Mouse (Mus musculus): ENCODE measurements around the gene Maco1. TPM values are rescaled to one million over a fixed set of nuclear protein-coding genes. Genes with fewer than 3 reads are reported as not detected.
"Not testable (repeated sequence)": the region's sequence is repeated elsewhere in the genome, so short reads cannot be mapped to it uniquely, and the experiment has no call there.

Gene Maco1
- total RNA-seq, 2 experiments from 2014 or later, result 15.1 to 20.4 TPM

- no peak for TF ChIP-seq CTCF (IDR thresholded peaks at IDR 0.05)
- DNase-seq, result peak; percentile 96
- intact Hi-C loops (cut with DNase I), result loop anchor here (5.0 kb wide), 1 partner anchor 607 kb away; the partner anchor contains the start of genes Gm30191 and Zfp593
- peak overlapping the region; percentile 99 for H3K4me3 ChIP-seq
- peak overlapping the region; percentile 100 for H3K27ac ChIP-seq
These were observed 716 bp upstream of the Maco1 start for GRCm38 (mm10) chr4:134853637-134854485.

GRCm38 (mm10) chr4:134852438-134853255 lies 498 bp downstream of the Maco1 start:
- peak overlapping the region; percentile 100 for H3K27ac ChIP-seq
- DNase-seq, result peak; percentile 80
- H3K4me3 ChIP-seq, result peak overlapping the region; percentile 99
- intact Hi-C loops (cut with DNase I), result loop anchor here (5.0 kb wide), 1 partner anchor 605 kb away; the partner anchor contains the start of genes Gm30191 and Zfp593
- peak; percentile 6; the same call in 1 of the 2 replicates for TF ChIP-seq CTCF (IDR thresholded peaks at IDR 0.05)

GRCm38 (mm10) chr4:134851876-134852275 lies 1.3 kb downstream of the Maco1 start:
- intact Hi-C loops (cut with DNase I), result loop anchor here (5.0 kb wide), 1 partner anchor 605 kb away; the partner anchor contains the start of genes Gm30191 and Zfp593
- Histone ChIP-seq H3K27ac (peak overlapping the region; percentile 100), H3K4me3 (peak overlapping the region; percentile 99)
- DNase-seq, result no peak
- no peak for TF ChIP-seq CTCF (IDR thresholded peaks at IDR 0.05)

- DNase-seq, result no peak
These were observed 1.9 kb downstream of the Maco1 start for GRCm38 (mm10) chr4:134851236-134851635.

GRCm38 (mm10) chr4:134850551-134850950 lies 2.6 kb downstream of the Maco1 start:
- H3K27ac ChIP-seq, result peak overlapping the region; percentile 35; the same call in 1 of the 2 replicates

More at GRCm38 (mm10) chr4:134851236-134851635, 1.9 kb downstream of the Maco1 start:
- peak overlapping the region; percentile 99 for H3K4me3 ChIP-seq
- no peak for TF ChIP-seq CTCF (IDR thresholded peaks at IDR 0.05)
- intact Hi-C loops (cut with DNase I), result loop anchor here (5.0 kb wide), 1 partner anchor 604 kb away; the partner anchor contains the start of genes Gm30191 and Zfp593
- peak overlapping the region; percentile 35; the same call in 1 of the 2 replicates for H3K27ac ChIP-seq

GRCm38 (mm10) chr4:134847587-134847986 lies 5.6 kb downstream of the Maco1 start:
- Histone ChIP-seq H3K4me3 (no peak overlapping the region), H3K27ac (peak overlapping the region; percentile 65)
- intact Hi-C loops (cut with DNase I), result no loop called here
- TF ChIP-seq CTCF (IDR thresholded peaks at IDR 0.05), result no peak
- DNase-seq, result no peak

More at GRCm38 (mm10) chr4:134850551-134850950, 2.6 kb downstream of the Maco1 start:
- no peak for TF ChIP-seq CTCF (IDR thresholded peaks at IDR 0.05)
- DNase-seq, result no peak
- no peak overlapping the region for H3K4me3 ChIP-seq
- intact Hi-C loops (cut with DNase I), result loop anchor here (5.0 kb wide), 1 partner anchor 603 kb away; the partner anchor contains the start of genes Gm30191 and Zfp593

- TF ChIP-seq CTCF (IDR thresholded peaks at IDR 0.05), result no peak
- DNase-seq, result no peak
- intact Hi-C loops (cut with DNase I), result no loop called here
- Histone ChIP-seq H3K4me3 (no peak overlapping the region), H3K27ac (no peak overlapping the region)
These were observed 9.6 kb downstream of the Maco1 start for GRCm38 (mm10) chr4:134843566-134843965.

GRCm38 (mm10) chr4:134840231-134840630 lies 12.9 kb downstream of the Maco1 start:
- TF ChIP-seq CTCF (IDR thresholded peaks at IDR 0.05), result no peak
- intact Hi-C loops (cut with DNase I), result no loop called here
- no peak overlapping the region for H3K27ac ChIP-seq

GRCm38 (mm10) chr4:134838706-134839105 lies 14.4 kb downstream of the Maco1 start:
- H3K27ac ChIP-seq; H3K4me3 ChIP-seq; DNase-seq; intact Hi-C loops (cut with DNase I): not testable (repeated sequence)

More at GRCm38 (mm10) chr4:134840231-134840630, 12.9 kb downstream of the Maco1 start:
- no peak for DNase-seq
- no peak overlapping the region for H3K4me3 ChIP-seq

- no peak for DNase-seq
- no peak overlapping the region for H3K27ac ChIP-seq
These were observed 14.9 kb downstream of the Maco1 start for GRCm38 (mm10) chr4:134838221-134838620.

GRCm38 (mm10) chr4:134835486-134835885 lies 17.7 kb downstream of the Maco1 start:
- TF ChIP-seq CTCF (IDR thresholded peaks at IDR 0.05), result no peak
- Histone ChIP-seq H3K4me3 (no peak overlapping the region), H3K27ac (no peak overlapping the region)
- no peak for DNase-seq
- intact Hi-C loops (cut with DNase I), result no loop called here

More at GRCm38 (mm10) chr4:134838221-134838620, 14.9 kb downstream of the Maco1 start:
- intact Hi-C loops (cut with DNase I), result no loop called here
- no peak for TF ChIP-seq CTCF (IDR thresholded peaks at IDR 0.05)
- H3K4me3 ChIP-seq, result no peak overlapping the region

GRCm38 (mm10) chr4:134831934-134832333 lies 21.2 kb downstream of the Maco1 start:
- DNase-seq, result no peak
- no peak overlapping the region for H3K4me3 ChIP-seq
- H3K27ac ChIP-seq, result no peak overlapping the region
- intact Hi-C loops (cut with DNase I), result no loop called here
- TF ChIP-seq CTCF (IDR thresholded peaks at IDR 0.05), result no peak

Measured in gastrocnemius, adult 2 months (tissue).